13 mouse cellular contexts compared by ENCODE assay signal in the genomic region with DNA sequence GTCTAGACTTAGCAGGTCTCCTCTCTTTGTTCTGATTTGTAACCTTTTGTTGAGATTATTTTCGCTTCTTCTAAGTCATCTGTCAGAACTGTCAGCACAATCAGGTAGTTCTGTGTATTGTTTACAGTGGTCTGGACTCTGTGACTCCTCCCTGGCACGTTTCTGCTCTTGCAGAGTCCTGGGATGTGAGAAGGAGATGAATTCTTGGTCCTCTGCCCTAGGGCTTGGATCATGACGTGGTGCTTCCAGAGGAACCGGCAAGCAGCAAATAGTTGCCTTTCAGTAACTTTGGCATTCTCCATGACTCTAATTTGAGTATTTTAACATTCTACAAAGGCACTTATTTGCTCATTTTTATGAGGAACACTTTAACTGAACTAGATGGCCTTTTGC.
DNase-seq lines count a peak whose midpoint lies in the region; ATAC-seq lines count a peak whose summit lies in the region.
"Had no signal": no experiment of that assay in that cellular context is flagged by ENCODE, and none has a peak within 500 bp of the region (broad histone marks: within the 10 kb centered on the region; RNA-seq: fewer than 3 reads in every experiment).

No protein-coding gene starts in this region.

- H3K27me3 ChIP-seq in kidney, embryonic 16.5 days (ENCODE audit: insufficient read depth, low read length) = no peaks in the 10 kb centered on the region
- H3K27me3 ChIP-seq: heart, embryonic 15.5 days had no signal

- 0 out of 2 replicates have a peak overlapping the region, but pooled peaks have one; percentile 29 for H3K27ac ChIP-seq in kidney, embryonic 16.5 days (ENCODE audit: low read length)
- H3K27ac ChIP-seq: heart, embryonic 15.5 days had no signal

- 0 out of 2 replicates have a peak, but pooled peaks cover under 1% of the 10 kb centered on the region for H3K4me1 ChIP-seq in kidney, embryonic 16.5 days (ENCODE audit: insufficient read depth, low read length)

- DNase-seq in heart, adult 18-20 months = peak; percentile 22 to 29
- DNase-seq in heart, adult 9 months (ENCODE audit: low spot score in 2 of 2) = no peak
- no peak for DNase-seq in kidney, postnatal 4 days
- peak; percentile 40 for DNase-seq in urinary bladder, postnatal 14 days (ENCODE audit: low spot score)
- DNase-seq in urinary bladder, adult 2 months (ENCODE audit: low spot score) = no peak
- no peak for DNase-seq in left cerebral cortex, adult 11 months (ENCODE audit: low spot score)
- DNase-seq: adrenal gland, postnatal 25 days; cerebellum, adult 8-10 months; gastrocnemius, postnatal 14 days; kidney, postnatal 10 days had no signal

- 30% methylated on average over 4 of the region's 4 CpGs for WGBS in kidney, embryonic 16.5 days

- peak; percentile 61 for ATAC-seq in kidney, embryonic 16.5 days (ENCODE audit: low FRiP score, low TSS enrichment)

- H3K4me2 ChIP-seq in kidney, embryonic 16.5 days (replicated peaks; ENCODE audit: low read depth, low read length) = no peak overlapping the region
- H3K4me2 ChIP-seq: heart, embryonic 15.5 days had no signal

- H3K9ac ChIP-seq in kidney, embryonic 16.5 days (replicated peaks; ENCODE audit: low read length) = no peak overlapping the region
- H3K9ac ChIP-seq: heart, embryonic 15.5 days had no signal

- H3K9me3 ChIP-seq in kidney, embryonic 16.5 days (ENCODE audit: low read length) = no peaks in the 10 kb centered on the region
- H3K9me3 ChIP-seq: G1E; heart, embryonic 15.5 days had no signal

- peaks cover 3% of the 10 kb centered on the region; the same call in 1 of the 2 replicates for H3K36me3 ChIP-seq in kidney, embryonic 16.5 days (ENCODE audit: insufficient read depth, low read length)
- H3K36me3 ChIP-seq: heart, embryonic 15.5 days had no signal

- no peak overlapping the region for H3K4me3 ChIP-seq in kidney, embryonic 16.5 days (ENCODE audit: low read length)
- H3K4me3 ChIP-seq: heart, embryonic 15.5 days had no signal

Comparison
In these comparisons a context has a peak if more than half of its experiments do, and no peak if none do; other contexts are left out.
1. DNase-seq: peak in heart, adult 18-20 months (2 of 2) and urinary bladder, postnatal 14 days (single experiment); none in heart, adult 9 months (0 of 2), kidney, postnatal 4 days (0 of 2), urinary bladder, adult 2 months (single experiment) and left cerebral cortex, adult 11 months (single experiment).